Mouse (Mus musculus) limb, embryonic 11.5 days (tissue): ENCODE results near the gene Prep. TPM values are rescaled to one million over a fixed set of nuclear protein-coding genes. Genes with fewer than 3 reads are reported as not detected.

ENCODE experiments used
- ATAC-seq: fragments of 200-750 bp; cut with Nextera tagmentation; 2 replicates; pipeline ENCODE4 v1.8.0; 2017; ENCODE audit warnings: low read depth; ENCODE audit not compliant: insufficient number of reproducible peaks, low FRiP score, low TSS enrichment
- DNase-seq: peaks from one replicate; pipeline ENCODE4 v3.0.0-alpha.2; 2015; ENCODE audit warnings: low spot score
- H3K27ac ChIP-seq: fragments of 300-500 bp; sonication (generic); replicated peaks from 2 replicates; pipeline ENCODE4 v1.5.1; 2014; ENCODE audit warnings: low read depth, mild to moderate bottlenecking, low read length
- H3K27me3 ChIP-seq: fragments of 300-500 bp; sonication (generic); 2 replicates; pipeline ENCODE4 v1.6.1; 2014; ENCODE audit warnings: mild to moderate bottlenecking, low read length, mixed read lengths; ENCODE audit not compliant: control insufficient read depth, insufficient read depth
- H3K36me3 ChIP-seq: fragments of 300-500 bp; sonication (generic); 2 replicates; pipeline ENCODE4 v1.6.1; 2014; ENCODE audit warnings: mild to moderate bottlenecking, low read length, moderate library complexity, mixed read lengths; ENCODE audit not compliant: control insufficient read depth, insufficient read depth
- H3K4me1 ChIP-seq: fragments of 300-500 bp; sonication (generic); 2 replicates; pipeline ENCODE4 v1.6.1; 2014; ENCODE audit warnings: low read length, mixed read lengths; ENCODE audit not compliant: control insufficient read depth, insufficient read depth
- H3K4me2 ChIP-seq: fragments of 300-500 bp; sonication (generic); 2 replicates; pipeline ENCODE4 v1.6.1; 2014; ENCODE audit warnings: low read depth, mild to moderate bottlenecking, moderate library complexity; ENCODE audit not compliant: severe bottlenecking
- H3K4me3 ChIP-seq: fragments of 300-500 bp; sonication (generic); 2 replicates; pipeline ENCODE4 v1.5.1; 2014; ENCODE audit warnings: low read depth, low read length
- H3K9ac ChIP-seq: fragments of 300-500 bp; sonication (generic); 2 replicates; pipeline ENCODE4 v1.6.1; 2014; ENCODE audit warnings: mild to moderate bottlenecking, low read length
- H3K9me3 ChIP-seq: fragments of 300-500 bp; sonication (generic); 2 replicates; pipeline ENCODE4 v1.6.1; 2016; ENCODE audit warnings: low read length; ENCODE audit not compliant: control insufficient read depth
- WGBS: fragments of 180-500 bp; shearing (Covaris S2); extraction: QIAGEN DNeasy Blood & Tissue Kit; methylation state at CpG from one replicate; pipeline ENCODE4 v1.1.7; 2014; 5-methylcytosine and 5-hydroxymethylcytosine counted together
- polyA plus RNA-seq: library from polyadenylated mRNA; unstranded; fragments of >200 nt; fragmentation: Nextera tagmentation; extraction: Ambion mirVana; gene quantifications from 2 replicates; pipeline ENCODE4 v1.2.1, GENCODE M21; 2014

The Prep gene
- polyA plus RNA-seq, 1 experiment from 2014 or later, result 35.8 TPM

- Histone ChIP-seq H3K36me3 (no peaks in the 10 kb centered on the region; the same call in 1 of the 2 replicates), H3K27me3 (no peaks in the 10 kb centered on the region), H3K4me3 (no peak overlapping the region), H3K27ac (no peak overlapping the region), H3K9me3 (no peaks in the 10 kb centered on the region), H3K9ac (no peak overlapping the region), H3K4me1 (peaks cover 4% of the 10 kb centered on the region), H3K4me2 (no peak overlapping the region)
- DNase-seq, result no peak
- 84% methylated on average over 6 of the region's 6 CpGs for WGBS
- no peak for ATAC-seq
Measured at GRCm38 (mm10) chr10:45069557-45069956, 2.6 kb downstream of the Prep start.

GRCm38 (mm10) chr10:45070362-45070761 lies 3.4 kb downstream of the Prep start:
- ATAC-seq, result no peak

GRCm38 (mm10) chr10:45070929-45071813 lies 4.2 kb downstream of the Prep start:
- H3K4me2 ChIP-seq, result no peak overlapping the region
- no peak overlapping the region for H3K9ac ChIP-seq
- DNase-seq (no peak), ATAC-seq (no peak)
- no peaks in the 10 kb centered on the region for H3K27me3 ChIP-seq
- H3K4me3 ChIP-seq, result no peak overlapping the region
- WGBS, result 85% methylated on average over 13 of the region's 13 CpGs
- peaks cover 2% of the 10 kb centered on the region; the same call in 1 of the 2 replicates for H3K36me3 ChIP-seq
- H3K9me3 ChIP-seq, result no peaks in the 10 kb centered on the region
- no peak overlapping the region for H3K27ac ChIP-seq
- H3K4me1 ChIP-seq, result peaks cover 3% of the 10 kb centered on the region

More at GRCm38 (mm10) chr10:45070362-45070761, 3.4 kb downstream of the Prep start:
- Histone ChIP-seq H3K36me3 (no peaks in the 10 kb centered on the region; the same call in 1 of the 2 replicates), H3K27me3 (no peaks in the 10 kb centered on the region), H3K9me3 (no peaks in the 10 kb centered on the region), H3K27ac (no peak overlapping the region), H3K9ac (no peak overlapping the region), H3K4me3 (no peak overlapping the region), H3K4me1 (peaks cover 4% of the 10 kb centered on the region), H3K4me2 (no peak overlapping the region)
- 82% methylated on average over 5 of the region's 5 CpGs for WGBS
- no peak for DNase-seq

- no peak overlapping the region for H3K9ac ChIP-seq
- ATAC-seq, result no peak
- no peak overlapping the region for H3K4me2 ChIP-seq
- no peaks in the 10 kb centered on the region for H3K9me3 ChIP-seq
- H3K27me3 ChIP-seq, result no peaks in the 10 kb centered on the region
- H3K4me1 ChIP-seq, result no peaks in the 10 kb centered on the region; the same call in none of the 2 replicates
- WGBS, result 90% methylated on average over 4 of the region's 4 CpGs
- no peak overlapping the region for H3K4me3 ChIP-seq
- peaks cover 2% of the 10 kb centered on the region; the same call in 1 of the 2 replicates for H3K36me3 ChIP-seq
- H3K27ac ChIP-seq, result no peak overlapping the region
- DNase-seq, result no peak
Measured at GRCm38 (mm10) chr10:45072339-45072738, 5.3 kb downstream of the Prep start.

- DNase-seq, result no peak
- WGBS, result 37% methylated on average over 6 of the region's 6 CpGs
- H3K27ac ChIP-seq, result no peak overlapping the region
- H3K4me1 ChIP-seq, result no peaks in the 10 kb centered on the region; the same call in 1 of the 2 replicates
- H3K36me3 ChIP-seq, result peaks cover 2% of the 10 kb centered on the region; the same call in 1 of the 2 replicates
- H3K9ac ChIP-seq, result no peak overlapping the region
- H3K4me2 ChIP-seq, result no peak overlapping the region
- no peaks in the 10 kb centered on the region for H3K9me3 ChIP-seq
- no peak for ATAC-seq
- no peak overlapping the region for H3K4me3 ChIP-seq
- no peaks in the 10 kb centered on the region for H3K27me3 ChIP-seq
Measured at GRCm38 (mm10) chr10:45074543-45074942, 7.5 kb downstream of the Prep start.

GRCm38 (mm10) chr10:45075491-45076051 lies 8.6 kb downstream of the Prep start:
- no peak overlapping the region for H3K27ac ChIP-seq

GRCm38 (mm10) chr10:45076585-45076984 lies 9.6 kb downstream of the Prep start:
- no peaks in the 10 kb centered on the region for H3K9me3 ChIP-seq
- DNase-seq, result no peak

More at GRCm38 (mm10) chr10:45075491-45076051, 8.6 kb downstream of the Prep start:
- DNase-seq, result no peak
- Histone ChIP-seq H3K9me3 (no peaks in the 10 kb centered on the region), H3K36me3 (peaks cover 2% of the 10 kb centered on the region; the same call in 1 of the 2 replicates), H3K9ac (no peak overlapping the region), H3K27me3 (no peaks in the 10 kb centered on the region), H3K4me3 (no peak overlapping the region), H3K4me1 (no peaks in the 10 kb centered on the region; the same call in 1 of the 2 replicates), H3K4me2 (no peak overlapping the region)
- no peak for ATAC-seq
- 75% methylated on average over 5 of the region's 5 CpGs for WGBS

GRCm38 (mm10) chr10:45077353-45077752 lies 10.3 kb downstream of the Prep start:
- DNase-seq, result no peak
- WGBS, result 86% methylated on average over 5 of the region's 5 CpGs

More at GRCm38 (mm10) chr10:45076585-45076984, 9.6 kb downstream of the Prep start:
- ATAC-seq, result no peak
- H3K4me3 ChIP-seq, result no peak overlapping the region
- WGBS, result 87% methylated on average over 10 of the region's 10 CpGs
- H3K4me1 ChIP-seq, result no peaks in the 10 kb centered on the region; the same call in 1 of the 2 replicates
- no peak overlapping the region for H3K27ac ChIP-seq
- H3K27me3 ChIP-seq, result no peaks in the 10 kb centered on the region
- peaks cover 2% of the 10 kb centered on the region; the same call in 1 of the 2 replicates for H3K36me3 ChIP-seq
- H3K9ac ChIP-seq, result no peak overlapping the region
- no peak overlapping the region for H3K4me2 ChIP-seq

More at GRCm38 (mm10) chr10:45077353-45077752, 10.3 kb downstream of the Prep start:
- Histone ChIP-seq H3K4me3 (no peak overlapping the region), H3K27ac (no peak overlapping the region), H3K27me3 (no peaks in the 10 kb centered on the region), H3K9ac (no peak overlapping the region), H3K4me1 (peaks cover 3% of the 10 kb centered on the region), H3K9me3 (no peaks in the 10 kb centered on the region), H3K4me2 (no peak overlapping the region), H3K36me3 (peaks cover 2% of the 10 kb centered on the region; the same call in 1 of the 2 replicates)
- ATAC-seq, result no peak
